8 mouse cellular contexts compared by ENCODE assay signal in the genomic region with DNA sequence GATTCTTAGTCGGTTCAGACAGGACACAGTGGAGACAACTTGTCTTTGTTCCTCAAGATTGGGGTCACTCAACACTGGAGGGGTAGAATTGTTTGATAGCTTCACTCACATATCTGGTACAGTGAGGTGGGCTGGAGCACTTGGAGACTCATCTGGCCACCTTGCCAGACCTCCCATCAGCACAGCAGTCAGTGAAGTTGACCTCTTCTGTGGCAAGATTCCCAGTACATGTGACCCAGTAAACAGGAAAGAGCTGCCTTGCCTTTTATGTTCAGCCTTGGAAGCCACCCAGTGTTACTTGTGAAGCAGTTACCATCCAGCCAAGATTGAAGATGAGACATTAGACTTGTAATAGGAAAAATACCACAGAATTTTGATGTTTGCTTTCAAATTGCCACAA. TPM values are rescaled to one million over a fixed set of nuclear protein-coding genes. Genes with fewer than 3 reads are reported as not detected.
DNase-seq lines count a peak whose midpoint lies in the region; ATAC-seq and TF ChIP-seq lines count a peak whose summit lies in the region.

No protein-coding gene starts in this region.

- no peaks in the 10 kb centered on the region for H3K27me3 ChIP-seq in lung, embryonic 15.5 days
- H3K27me3 ChIP-seq in stomach, postnatal 0 days (ENCODE audit: control insufficient read depth, insufficient read depth, low read length) = no peaks in the 10 kb centered on the region

- DNase-seq in urinary bladder, postnatal 14 days (ENCODE audit: low spot score) = peak; percentile 18
- DNase-seq in urinary bladder, postnatal 4 days (ENCODE audit: low spot score in 2 of 2) = no peak
- peak; percentile 89 for DNase-seq in kidney, postnatal 25 days
- DNase-seq in stomach, postnatal 0 days (ENCODE audit: low spot score) = no peak
- DNase-seq in thymus, postnatal 25 days = no peak
- no peak for DNase-seq in embryo, embryonic 11 days

- 71% methylated on average over 1 of the region's 1 CpGs for WGBS in lung, embryonic 15.5 days
- 76% methylated on average over 1 of the region's 1 CpGs for WGBS in stomach, postnatal 0 days

- no peak overlapping the region for H3K27ac ChIP-seq in lung, embryonic 15.5 days
- H3K27ac ChIP-seq in stomach, postnatal 0 days (replicated peaks) = no peak overlapping the region

- TF ChIP-seq EP300 in stomach, postnatal 0 days (optimal IDR thresholded peaks at IDR 0.05) = no peak

- no peak overlapping the region for H3K4me2 ChIP-seq in lung, embryonic 15.5 days
- H3K4me2 ChIP-seq in stomach, postnatal 0 days (replicated peaks; ENCODE audit: low read depth) = no peak overlapping the region

- no peak overlapping the region for H3K4me3 ChIP-seq in lung, embryonic 15.5 days
- H3K4me3 ChIP-seq in stomach, postnatal 0 days (ENCODE audit: low read depth, low read length) = no peak overlapping the region

- H3K36me3 ChIP-seq in lung, embryonic 15.5 days = peaks cover 31% of the 10 kb centered on the region
- peaks cover 13% of the 10 kb centered on the region for H3K36me3 ChIP-seq in stomach, postnatal 0 days (ENCODE audit: control insufficient read depth, insufficient read depth, low read length)

- no peak for TF ChIP-seq CTCF in stomach, postnatal 0 days (IDR thresholded peaks at IDR 0.05; ENCODE audit: low read depth)

- no peaks in the 10 kb centered on the region for H3K4me1 ChIP-seq in lung, embryonic 15.5 days
- H3K4me1 ChIP-seq in stomach, postnatal 0 days (replicated peaks; ENCODE audit: control insufficient read depth, insufficient read depth) = no peaks in the 10 kb centered on the region

- no peaks in the 10 kb centered on the region for H3K9me3 ChIP-seq in lung, embryonic 15.5 days
- no peaks in the 10 kb centered on the region for H3K9me3 ChIP-seq in stomach, postnatal 0 days (ENCODE audit: control insufficient read depth, low read length)

- H3K9ac ChIP-seq in lung, embryonic 15.5 days = no peak overlapping the region
- no peak overlapping the region for H3K9ac ChIP-seq in stomach, postnatal 0 days (ENCODE audit: low read length)

- ATAC-seq in frontal cortex, adult (ENCODE audit: low TSS enrichment) = peak; percentile 65
- ATAC-seq in lung, embryonic 15.5 days (ENCODE audit: borderline replicate concordance, extremely low read depth, low FRiP score, low TSS enrichment) = peak; percentile 64; the same call in 1 of the 2 replicates
- no peak for ATAC-seq in stomach, postnatal 0 days (ENCODE audit: low FRiP score, low TSS enrichment)

RNA-seq across cellular contexts. Expression of a gene that starts 8.3 kb away (rescaled TPM):
- 22.9 and 36.1 TPM in 2 replicates for polyA plus RNA-seq in lung, embryonic 15.5 days (2015; fragmentation: Nextera tagmentation; extraction: Ambion mirVana)
- polyA plus RNA-seq in stomach, postnatal 0 days (2015; fragmentation: Nextera tagmentation; extraction: Ambion mirVana) = 18.3 and 22.3 TPM in 2 replicates

RNA-seq across cellular contexts. Expression of a gene that starts 27.5 kb away (rescaled TPM):
- 38.0 and 38.6 TPM in 2 replicates for polyA plus RNA-seq in lung, embryonic 15.5 days (2015; fragmentation: Nextera tagmentation; extraction: Ambion mirVana)
- polyA plus RNA-seq in stomach, postnatal 0 days (2015; fragmentation: Nextera tagmentation; extraction: Ambion mirVana) = 23.7 and 23.9 TPM in 2 replicates

RNA-seq across cellular contexts. Expression of a gene that starts 45.5 kb away (rescaled TPM):
- 0.09 TPM in 1 of 2 replicates, not detected in the other for polyA plus RNA-seq in lung, embryonic 15.5 days (2015; fragmentation: Nextera tagmentation; extraction: Ambion mirVana)
- polyA plus RNA-seq in stomach, postnatal 0 days (2015; fragmentation: Nextera tagmentation; extraction: Ambion mirVana) = 0.05 TPM in 2 replicates

Comparison
In these comparisons a context has a peak if more than half of its experiments do, and no peak if none do; other contexts are left out.
1. DNase-seq: peak in urinary bladder, postnatal 14 days (single experiment) and kidney, postnatal 25 days (2 of 2); none in urinary bladder, postnatal 4 days (0 of 2), stomach, postnatal 0 days (single experiment), thymus, postnatal 25 days (single experiment) and embryo, embryonic 11 days (single experiment).